ENCODE assay signal across 12 mouse cellular contexts in the genomic region with DNA sequence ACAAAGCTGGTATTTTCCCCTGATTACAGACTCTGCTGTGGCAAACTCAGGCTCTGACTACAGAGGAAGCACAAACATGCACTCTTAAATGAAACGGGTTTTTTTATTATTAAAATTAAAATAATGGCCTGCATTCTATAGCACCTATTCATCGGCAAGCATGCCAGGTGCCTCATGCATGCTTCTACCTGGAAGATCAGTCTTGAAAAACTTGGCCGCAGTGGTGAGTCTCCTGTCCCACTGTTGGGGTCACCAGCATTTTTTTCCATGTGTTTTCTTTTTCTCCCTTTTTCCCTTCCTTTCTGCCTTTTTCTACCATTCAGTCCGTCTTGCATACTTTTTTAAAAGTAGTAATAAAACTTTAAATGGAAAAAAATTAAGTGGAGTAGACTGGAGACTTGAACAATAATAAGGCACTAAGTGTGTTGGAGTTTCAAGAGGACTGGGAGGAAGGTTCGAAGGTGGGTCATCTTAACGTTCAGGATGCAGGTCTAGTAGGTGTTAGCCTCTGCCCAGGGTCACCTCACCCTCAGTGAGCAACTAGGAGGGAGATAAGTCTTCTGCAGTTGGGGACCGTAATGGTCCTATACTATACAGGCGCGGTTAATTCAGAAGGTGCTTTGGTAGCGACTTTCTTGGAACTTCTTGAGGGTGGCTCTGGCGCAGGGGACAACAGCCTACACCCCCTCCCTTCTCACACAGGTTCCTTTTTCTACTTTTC. TPM values are rescaled to one million over a fixed set of nuclear protein-coding genes. Genes with fewer than 3 reads are reported as not detected.
DNase-seq lines count a peak whose midpoint lies in the region; ATAC-seq and TF ChIP-seq lines count a peak whose summit lies in the region.
"Had no signal": no experiment of that assay in that cellular context is flagged by ENCODE, and none has a peak within 500 bp of the region (broad histone marks: within the 10 kb centered on the region; RNA-seq: fewer than 3 reads in every experiment).

No protein-coding gene starts in this region.

- peaks cover 61% of the 10 kb centered on the region for H3K27me3 ChIP-seq in midbrain, embryonic 16.5 days (ENCODE audit: control insufficient read depth, insufficient read depth, low read depth, low read length)
- H3K27me3 ChIP-seq in midbrain, embryonic 13.5 days: peaks cover 100% of the 10 kb centered on the region
- H3K27me3 ChIP-seq in forebrain, embryonic 14.5 days (replicated peaks; ENCODE audit: control insufficient read depth, insufficient read depth, low read length): peaks cover 49% of the 10 kb centered on the region
- peaks cover 18% of the 10 kb centered on the region; the same call in 1 of the 2 replicates for H3K27me3 ChIP-seq in limb, embryonic 15.5 days

- no peak overlapping the region for H3K4me2 ChIP-seq in midbrain, embryonic 16.5 days (ENCODE audit: low read length)
- H3K4me2 ChIP-seq in midbrain, embryonic 13.5 days (replicated peaks): no peak overlapping the region
- H3K4me2 ChIP-seq in forebrain, embryonic 14.5 days (ENCODE audit: low read length): peak overlapping the region; percentile 55
- no peak overlapping the region for H3K4me2 ChIP-seq in limb, embryonic 15.5 days
- H3K4me2 ChIP-seq: liver, embryonic 13.5 days had no signal

- no peak for DNase-seq in gastrocnemius, adult 2 months
- DNase-seq in gastrocnemius, adult 8-10 months (ENCODE audit: low spot score in 2 of 2): no peak
- DNase-seq in forebrain, embryonic 14.5 days (ENCODE audit: low spot score): no peak
- DNase-seq in heart, adult 8-10 months (ENCODE audit: low spot score): no peak
- no peak for DNase-seq in layer of hippocampus, postnatal 25 days (ENCODE audit: extremely low spot score in 1 of 2, low spot score in 1 of 2)
- DNase-seq: liver, embryonic 13.5 days; right cerebral cortex, adult 18-20 months; thymus, postnatal 25 days had no signal

- no peak for TF ChIP-seq CTCF in gastrocnemius, adult 2 months (IDR thresholded peaks at IDR 0.05)

- 11% methylated on average over 11 of the region's 11 CpGs for WGBS in midbrain, embryonic 16.5 days
- 6% methylated on average over 11 of the region's 11 CpGs for WGBS in midbrain, embryonic 13.5 days
- WGBS in forebrain, embryonic 14.5 days: 24% methylated on average over 11 of the region's 11 CpGs
- WGBS in limb, embryonic 15.5 days: 35% methylated on average over 11 of the region's 11 CpGs

- no peaks in the 10 kb centered on the region for H3K9me3 ChIP-seq in midbrain, embryonic 16.5 days (replicated peaks; ENCODE audit: control insufficient read depth, low read length, poor library complexity, severe bottlenecking)
- no peaks in the 10 kb centered on the region for H3K9me3 ChIP-seq in midbrain, embryonic 13.5 days
- H3K9me3 ChIP-seq in forebrain, embryonic 14.5 days (replicated peaks; ENCODE audit: control insufficient read depth, low read length): no peaks in the 10 kb centered on the region
- no peaks in the 10 kb centered on the region for H3K9me3 ChIP-seq in limb, embryonic 15.5 days
- H3K9me3 ChIP-seq: liver, embryonic 13.5 days had no signal

- intact Hi-C loops in gastrocnemius, adult 2 months (cut with DNase I): no loop called here

- H3K27ac ChIP-seq in gastrocnemius, adult 2 months: peak overlapping the region; percentile 96
- H3K27ac ChIP-seq in midbrain, embryonic 16.5 days (ENCODE audit: low read length): 0 out of 2 replicates have a peak overlapping the region, but pooled peaks have one; percentile 10
- H3K27ac ChIP-seq in midbrain, embryonic 13.5 days: no peak overlapping the region
- H3K27ac ChIP-seq in forebrain, embryonic 14.5 days (ENCODE audit: low read depth, low read length): peak overlapping the region; percentile 78
- peak overlapping the region; percentile 83 for H3K27ac ChIP-seq in limb, embryonic 15.5 days
- H3K27ac ChIP-seq: liver, embryonic 13.5 days had no signal

- no peak overlapping the region for H3K9ac ChIP-seq in midbrain, embryonic 16.5 days (ENCODE audit: low read depth, low read length)
- no peak overlapping the region for H3K9ac ChIP-seq in midbrain, embryonic 13.5 days (replicated peaks)
- peak overlapping the region; percentile 77 for H3K9ac ChIP-seq in forebrain, embryonic 14.5 days (ENCODE audit: low read length)
- no peak overlapping the region for H3K9ac ChIP-seq in limb, embryonic 15.5 days
- H3K9ac ChIP-seq: liver, embryonic 13.5 days had no signal

- ATAC-seq in midbrain, embryonic 16.5 days: no peak
- ATAC-seq in midbrain, embryonic 13.5 days: no peak
- no peak for ATAC-seq in forebrain, embryonic 14.5 days
- ATAC-seq in limb, embryonic 15.5 days (ENCODE audit: insufficient number of reproducible peaks, low FRiP score, low TSS enrichment, low read depth): no peak
- ATAC-seq: CD4-positive, CD25-positive, alpha-beta regulatory T cell, adult 4 months had no signal

- peaks cover 5% of the 10 kb centered on the region; the same call in 1 of the 2 replicates for H3K4me1 ChIP-seq in midbrain, embryonic 16.5 days (ENCODE audit: control insufficient read depth, insufficient read depth, low read length)
- H3K4me1 ChIP-seq in midbrain, embryonic 13.5 days (replicated peaks): peaks cover 43% of the 10 kb centered on the region
- H3K4me1 ChIP-seq in forebrain, embryonic 14.5 days (ENCODE audit: control insufficient read depth, insufficient read depth, low read length): peaks cover 65% of the 10 kb centered on the region
- peaks cover 99% of the 10 kb centered on the region for H3K4me1 ChIP-seq in limb, embryonic 15.5 days

- no peaks in the 10 kb centered on the region for H3K36me3 ChIP-seq in midbrain, embryonic 16.5 days (ENCODE audit: control insufficient read depth, insufficient read depth, low read length)
- H3K36me3 ChIP-seq in midbrain, embryonic 13.5 days: no peaks in the 10 kb centered on the region
- 0 out of 2 replicates have a peak, but pooled peaks cover 2% of the 10 kb centered on the region for H3K36me3 ChIP-seq in forebrain, embryonic 14.5 days (ENCODE audit: control insufficient read depth, insufficient read depth, low read length)
- H3K36me3 ChIP-seq in limb, embryonic 15.5 days: no peaks in the 10 kb centered on the region; the same call in 1 of the 2 replicates
- H3K36me3 ChIP-seq: liver, embryonic 13.5 days had no signal

- H3K4me3 ChIP-seq in gastrocnemius, adult 2 months: peak overlapping the region; percentile 69
- no peak overlapping the region for H3K4me3 ChIP-seq in midbrain, embryonic 16.5 days (ENCODE audit: low read depth, low read length)
- no peak overlapping the region for H3K4me3 ChIP-seq in midbrain, embryonic 13.5 days (replicated peaks)
- peak overlapping the region; percentile 20 for H3K4me3 ChIP-seq in forebrain, embryonic 14.5 days (ENCODE audit: low read depth, low read length)
- no peak overlapping the region for H3K4me3 ChIP-seq in limb, embryonic 15.5 days
- H3K4me3 ChIP-seq: liver, embryonic 13.5 days had no signal

RNA-seq across cellular contexts. Expression of gene Nfix, which starts 16.8 kb away (rescaled TPM):
- 100 to 1,000 TPM; 465 to 558 TPM for total RNA-seq in gastrocnemius, adult 2 months (2021)
- 100 to 1,000 TPM; 507 to 604 (median 532) TPM for total RNA-seq in gastrocnemius, adult 8-10 months (2022)
- polyA plus RNA-seq in midbrain, embryonic 16.5 days (2015; fragmentation: Nextera tagmentation; extraction: Ambion mirVana): 44.1 and 55.4 TPM in 2 replicates
- 22.4 and 28.4 TPM in 2 replicates for polyA plus RNA-seq in midbrain, embryonic 13.5 days (2015; fragmentation: Nextera tagmentation; extraction: Ambion mirVana)
- polyA plus RNA-seq in forebrain, embryonic 14.5 days (2014; fragmentation: Nextera tagmentation; extraction: Ambion mirVana): 237 and 318 TPM in 2 replicates
- polyA plus RNA-seq in limb, embryonic 15.5 days (2015; fragmentation: Nextera tagmentation; extraction: Ambion mirVana): 87.0 and 100 TPM in 2 replicates
- total RNA-seq in heart, adult 8-10 months (2022): 100 to 1,000 TPM; 288 to 356 (median 295) TPM
- 100 to 1,000 TPM; 406 to 477 TPM for total RNA-seq in layer of hippocampus, postnatal 25 days (2021)

RNA-seq across cellular contexts. Expression of gene Dand5, which starts 39.3 kb away (rescaled TPM):
- total RNA-seq in gastrocnemius, adult 2 months (2021): 10 to 100 TPM; 10.2 to 14.3 TPM
- 10 to 100 TPM in 3 of 4 experiments, 1 to 10 TPM in 1; 7.8 to 12.9 (median 12.2) TPM for total RNA-seq in gastrocnemius, adult 8-10 months (2022)
- polyA plus RNA-seq in midbrain, embryonic 16.5 days (2015; fragmentation: Nextera tagmentation; extraction: Ambion mirVana): 11.7 and 12.4 TPM in 2 replicates
- polyA plus RNA-seq in midbrain, embryonic 13.5 days (2015; fragmentation: Nextera tagmentation; extraction: Ambion mirVana): 8.8 and 8.9 TPM in 2 replicates
- 8.6 and 9.4 TPM in 2 replicates for polyA plus RNA-seq in forebrain, embryonic 14.5 days (2014; fragmentation: Nextera tagmentation; extraction: Ambion mirVana)
- polyA plus RNA-seq in limb, embryonic 15.5 days (2015; fragmentation: Nextera tagmentation; extraction: Ambion mirVana): 7.5 and 8.0 TPM in 2 replicates
- 10 to 100 TPM; 10.3 to 13.2 (median 12.0) TPM for total RNA-seq in heart, adult 8-10 months (2022)
- total RNA-seq in layer of hippocampus, postnatal 25 days (2021): 10 to 100 TPM in 1 of 2 experiments, 1 to 10 TPM in 1; 9.3 to 10.6 TPM

RNA-seq across cellular contexts. Expression of gene Gadd45gip1, which starts 48.0 kb away (rescaled TPM):
- 10 to 100 TPM; 16.2 to 30.4 TPM for total RNA-seq in gastrocnemius, adult 2 months (2021)
- 10 to 100 TPM; 18.6 to 23.2 (median 20.8) TPM for total RNA-seq in gastrocnemius, adult 8-10 months (2022)
- polyA plus RNA-seq in midbrain, embryonic 16.5 days (2015; fragmentation: Nextera tagmentation; extraction: Ambion mirVana): 35.0 and 37.4 TPM in 2 replicates
- polyA plus RNA-seq in midbrain, embryonic 13.5 days (2015; fragmentation: Nextera tagmentation; extraction: Ambion mirVana): 34.5 and 36.3 TPM in 2 replicates
- polyA plus RNA-seq in forebrain, embryonic 14.5 days (2014; fragmentation: Nextera tagmentation; extraction: Ambion mirVana): 35.2 and 41.3 TPM in 2 replicates
- polyA plus RNA-seq in limb, embryonic 15.5 days (2015; fragmentation: Nextera tagmentation; extraction: Ambion mirVana): 44.7 and 45.6 TPM in 2 replicates
- total RNA-seq in heart, adult 8-10 months (2022): 10 to 100 TPM; 31.0 to 34.9 (median 33.1) TPM
- 10 to 100 TPM; 23.7 to 27.3 TPM for total RNA-seq in layer of hippocampus, postnatal 25 days (2021)

RNA-seq across cellular contexts. Expression of gene Rad23a, which starts 57.1 kb away (rescaled TPM):
- 100 to 1,000 TPM; 159 to 172 TPM for total RNA-seq in gastrocnemius, adult 2 months (2021)
- total RNA-seq in gastrocnemius, adult 8-10 months (2022): 100 to 1,000 TPM; 168 to 185 (median 180) TPM
- polyA plus RNA-seq in midbrain, embryonic 16.5 days (2015; fragmentation: Nextera tagmentation; extraction: Ambion mirVana): 80.7 and 85.6 TPM in 2 replicates
- polyA plus RNA-seq in midbrain, embryonic 13.5 days (2015; fragmentation: Nextera tagmentation; extraction: Ambion mirVana): 84.8 and 88.8 TPM in 2 replicates
- polyA plus RNA-seq in forebrain, embryonic 14.5 days (2014; fragmentation: Nextera tagmentation; extraction: Ambion mirVana): 87.3 and 88.1 TPM in 2 replicates
- 102 and 122 TPM in 2 replicates for polyA plus RNA-seq in limb, embryonic 15.5 days (2015; fragmentation: Nextera tagmentation; extraction: Ambion mirVana)
- total RNA-seq in heart, adult 8-10 months (2022): 10 to 100 TPM; 82.8 to 92.9 (median 89.3) TPM
- total RNA-seq in layer of hippocampus, postnatal 25 days (2021): 10 to 100 TPM; 67.0 to 69.7 TPM

Comparison
In these comparisons a context has a peak if more than half of its experiments do, and no peak if none do; other contexts are left out.
1. H3K4me3 ChIP-seq: peak in gastrocnemius, adult 2 months (single experiment) and forebrain, embryonic 14.5 days (single experiment); none in midbrain, embryonic 16.5 days (single experiment), midbrain, embryonic 13.5 days (single experiment) and limb, embryonic 15.5 days (single experiment).